Mouse (Mus musculus) ES-Bruce4 (cell line): ENCODE data around the gene H2-DMb1. TPM values are rescaled to one million over a fixed set of nuclear protein-coding genes. Genes with fewer than 3 reads are reported as not detected.
A peak's percentile ranks its signal among the peaks of the same experiment; 100 is the strongest.

Source experiments
- H3K27ac ChIP-seq: 2 replicates; pipeline ENCODE4 v1.5.1; 2012; ENCODE audit warnings: low read length, inconsistent platforms; ENCODE audit not compliant: insufficient read depth
- H3K27me3 ChIP-seq: 2 replicates; pipeline ENCODE4 v1.6.1; 2012; ENCODE audit warnings: mild to moderate bottlenecking, low read length, inconsistent platforms; ENCODE audit not compliant: control insufficient read depth, poor library complexity, insufficient read depth, severe bottlenecking
- H3K36me3 ChIP-seq: 2 replicates; pipeline ENCODE4 v1.6.1; 2012; ENCODE audit warnings: inconsistent platforms, mild to moderate bottlenecking, low read length, moderate library complexity; ENCODE audit not compliant: control insufficient read depth, poor library complexity, insufficient read depth, severe bottlenecking
- H3K4me1 ChIP-seq: one replicate; pipeline ENCODE4 v1.8.1; 2011; ENCODE audit warnings: low read length; ENCODE audit not compliant: control insufficient read depth, insufficient read depth
- H3K4me3 ChIP-seq: 2 replicates; pipeline ENCODE4 v1.5.1; 2011; ENCODE audit warnings: low read depth, mild to moderate bottlenecking, low read length
- H3K9ac ChIP-seq: 2 replicates; pipeline ENCODE4 v1.6.1; 2012; ENCODE audit warnings: low read depth, mild to moderate bottlenecking, inconsistent platforms; ENCODE audit not compliant: poor library complexity, severe bottlenecking
- H3K9me3 ChIP-seq: replicated peaks from 2 replicates; pipeline ENCODE4 v1.6.1; 2012; ENCODE audit warnings: mild to moderate bottlenecking, low read length, inconsistent platforms; ENCODE audit not compliant: control insufficient read depth, poor library complexity, insufficient read depth, severe bottlenecking
- CTCF ChIP-seq: IDR thresholded peaks from one replicate; pipeline ENCODE4 v1.8.1; 2011; ENCODE audit warnings: low read depth, low read length
- EP300 ChIP-seq: IDR thresholded peaks from 2 replicates; pipeline ENCODE4 v1.6.1; 2011; ENCODE audit warnings: low read depth, low read length; ENCODE audit not compliant: insufficient read depth
- POLR2A ChIP-seq: IDR thresholded peaks from one replicate; pipeline ENCODE4 v1.8.1; 2011; ENCODE audit warnings: low read length; ENCODE audit not compliant: insufficient read depth
- polyA plus RNA-seq: library from polyadenylated mRNA; stranded (reverse); fragments of >200 nt; gene quantifications from 2 replicates; pipeline ENCODE4 v1.2.4, GENCODE M21; 2011; ENCODE audit warnings: low read depth; ENCODE audit not compliant: missing spikeins, insufficient read depth, insufficient read length

The H2-DMb1 gene
- polyA plus RNA-seq, 1 experiment: 1.1 TPM

- no peaks in the 10 kb centered on the region for H3K9me3 ChIP-seq
- H3K27me3 ChIP-seq: 0 out of 2 replicates have a peak, but pooled peaks cover 2% of the 10 kb centered on the region
- no peak overlapping the region for H3K27ac ChIP-seq
- TF ChIP-seq CTCF: no peak
- no peak for TF ChIP-seq EP300
- no peak for TF ChIP-seq POLR2A
- H3K36me3 ChIP-seq: no peaks in the 10 kb centered on the region
- no peaks in the 10 kb centered on the region for H3K4me1 ChIP-seq
- no peak overlapping the region for H3K9ac ChIP-seq
- no peak overlapping the region for H3K4me3 ChIP-seq
Observed at GRCm38 (mm10) chr17:34199050-34199619, 46.3 kb downstream of the H2-DMb1 start.

DNA sequence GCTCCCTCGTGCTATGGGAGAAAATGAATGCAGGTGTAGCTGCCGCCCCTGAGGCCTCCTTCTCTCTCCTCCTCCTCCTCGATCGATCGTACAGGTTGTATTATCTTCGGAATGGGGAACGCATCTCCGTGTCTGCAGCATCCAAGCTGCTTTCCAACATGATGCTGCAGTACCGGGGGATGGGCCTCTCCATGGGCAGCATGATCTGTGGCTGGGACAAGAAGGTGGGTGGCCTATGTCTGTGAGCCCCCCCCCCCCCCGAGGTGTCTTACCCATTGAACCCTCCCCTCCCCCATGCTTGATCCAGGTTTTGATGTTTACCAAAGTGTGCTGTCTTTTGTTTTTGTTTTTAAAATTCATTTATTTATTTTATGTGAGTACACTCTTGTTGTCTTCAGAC is 47.2 kb downstream of the H2-DMb1 start:
- Histone ChIP-seq H3K36me3 (no peaks in the 10 kb centered on the region), H3K27ac (no peak overlapping the region)
- TF ChIP-seq POLR2A: no peak

GRCm38 (mm10) chr17:34200772-34201505 is 48.1 kb downstream of the H2-DMb1 start:
- Histone ChIP-seq H3K27ac (no peak overlapping the region), H3K4me1 (no peaks in the 10 kb centered on the region), H3K36me3 (no peaks in the 10 kb centered on the region), H3K9me3 (no peaks in the 10 kb centered on the region), H3K9ac (no peak overlapping the region), H3K4me3 (no peak overlapping the region), H3K27me3 (0 out of 2 replicates have a peak, but pooled peaks cover 2% of the 10 kb centered on the region)
- TF ChIP-seq CTCF (no peak), EP300 (no peak)

More for the DNA sequence above, 47.2 kb downstream of the H2-DMb1 start:
- Histone ChIP-seq H3K4me1 (no peaks in the 10 kb centered on the region), H3K27me3 (0 out of 2 replicates have a peak, but pooled peaks cover 2% of the 10 kb centered on the region), H3K9ac (no peak overlapping the region), H3K9me3 (no peaks in the 10 kb centered on the region), H3K4me3 (no peak overlapping the region)

- H3K9ac ChIP-seq: no peak overlapping the region
- no peaks in the 10 kb centered on the region for H3K4me1 ChIP-seq
- no peaks in the 10 kb centered on the region for H3K36me3 ChIP-seq
- TF ChIP-seq POLR2A (no peak), EP300 (no peak), CTCF (no peak)
- no peak overlapping the region for H3K27ac ChIP-seq
- H3K4me3 ChIP-seq: no peak overlapping the region
- H3K27me3 ChIP-seq: 0 out of 2 replicates have a peak, but pooled peaks cover 2% of the 10 kb centered on the region
- no peaks in the 10 kb centered on the region for H3K9me3 ChIP-seq
Observed at GRCm38 (mm10) chr17:34201506-34202055, 48.7 kb downstream of the H2-DMb1 start.

DNA sequence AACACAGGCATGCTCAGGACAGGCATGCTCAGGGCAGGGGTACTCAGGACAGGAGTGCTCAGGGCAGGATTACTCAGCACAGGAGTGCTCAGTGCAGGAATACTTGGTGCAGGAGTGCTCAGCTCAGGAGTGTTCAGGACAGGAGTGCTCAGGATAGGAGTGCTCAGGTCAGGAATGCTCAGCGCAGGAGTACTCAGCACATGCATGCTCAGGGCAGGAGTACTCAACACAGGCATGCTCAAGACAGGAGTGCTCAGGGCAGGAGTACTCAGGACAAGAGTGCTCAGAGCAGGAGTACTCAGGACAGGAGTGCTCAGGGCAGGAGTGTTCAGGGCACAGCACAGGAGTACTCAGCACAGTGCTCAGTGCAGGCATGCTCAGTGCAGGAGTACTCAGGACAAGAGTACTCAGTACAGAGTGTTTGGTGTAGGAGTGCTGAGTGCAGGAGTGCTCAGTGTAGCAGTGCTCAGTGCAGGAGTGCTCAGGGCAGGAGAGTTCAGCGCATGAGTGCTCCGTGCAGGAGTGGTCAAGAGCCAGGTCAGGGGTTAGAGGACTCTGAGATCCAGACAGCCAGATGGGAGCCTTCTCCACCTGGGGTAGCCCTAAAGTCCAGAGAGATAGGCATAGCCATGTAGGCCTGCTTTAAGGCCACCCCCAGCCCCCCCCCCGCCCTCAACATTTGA is 50.0 kb downstream of the H2-DMb1 start:
- Histone ChIP-seq H3K4me3 (no peak overlapping the region), H3K27ac (no peak overlapping the region), H3K4me1 (no peaks in the 10 kb centered on the region), H3K36me3 (no peaks in the 10 kb centered on the region), H3K27me3 (0 out of 2 replicates have a peak, but pooled peaks cover 2% of the 10 kb centered on the region), H3K9me3 (no peaks in the 10 kb centered on the region), H3K9ac (no peak overlapping the region)
- no peak for TF ChIP-seq CTCF
- TF ChIP-seq POLR2A: no peak

GRCm38 (mm10) chr17:34203444-34203843 is 50.6 kb downstream of the H2-DMb1 start, which contains the start of gene Tap2:
TSS of gene Tap2 (plus strand) at chr17:34203527.
- Histone ChIP-seq H3K27me3 (no peaks in the 10 kb centered on the region), H3K4me3 (peak within 1 kb of the TSS; percentile 85), H3K4me1 (no peaks in the 10 kb centered on the region), H3K36me3 (no peaks in the 10 kb centered on the region), H3K27ac (no peak within 1 kb of the TSS), H3K9me3 (no peaks in the 10 kb centered on the region), H3K9ac (peak within 1 kb of the TSS; percentile 69)
- no peak for TF ChIP-seq CTCF
- TF ChIP-seq POLR2A: no peak
- no peak for TF ChIP-seq EP300
